Mouse (Mus musculus): ENCODE measurements at regions not wholly inside any gene's neighbourhood (a gene's known extent, or its start where the extent isn't known, plus 50 kb on each side); places are given as distances from the start of the nearest gene placed in this dataset.

DNA sequence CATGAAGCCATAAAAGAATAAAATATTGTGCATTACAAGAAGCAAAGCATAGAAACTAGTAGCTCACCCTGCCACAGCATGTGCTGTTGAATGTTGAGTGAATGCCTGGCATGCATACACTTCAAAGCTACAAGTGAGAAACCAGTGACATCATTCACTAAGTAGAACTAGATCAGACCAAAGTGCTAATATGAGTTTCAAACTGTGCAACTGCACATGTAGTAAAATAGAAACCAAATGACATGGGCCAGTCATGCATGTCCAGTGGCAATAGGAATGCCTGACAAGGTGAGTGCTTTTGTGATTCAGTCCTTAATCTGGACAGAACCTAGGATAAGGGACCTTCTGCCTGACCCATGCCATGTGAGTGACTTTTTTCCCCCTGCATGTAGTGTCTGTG lies 111.3 kb upstream of the Cxxc4 start:
- no peak for DNase-seq

GRCm38 (mm10) chr3:134130412-134130811 lies 105.9 kb upstream of the Cxxc4 start:
- no peak for DNase-seq

DNA sequence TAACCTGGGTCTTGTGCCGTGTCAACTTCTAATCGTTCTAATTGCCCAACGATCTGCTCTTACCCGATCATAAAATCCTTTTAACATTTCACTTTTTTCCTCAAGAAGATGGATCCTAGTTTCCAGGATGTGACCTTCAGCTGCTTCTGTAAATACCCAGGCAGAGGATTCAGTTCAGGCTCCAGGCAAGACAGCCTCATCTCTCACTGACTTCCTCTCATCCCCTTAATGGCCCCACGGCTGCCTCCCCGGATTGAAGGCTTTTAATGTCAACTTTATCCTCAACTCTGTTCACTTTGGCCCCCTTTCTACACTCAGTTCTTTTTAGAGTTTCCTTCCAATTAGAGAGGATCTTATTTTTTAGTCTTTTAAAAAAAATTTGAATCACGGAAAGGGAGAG lies 91.0 kb upstream of the Cxxc4 start:
- no peak for DNase-seq

- DNase-seq: no peak
Observed at GRCm38 (mm10) chr3:134145935-134146334, 90.3 kb upstream of the Cxxc4 start.

DNA sequence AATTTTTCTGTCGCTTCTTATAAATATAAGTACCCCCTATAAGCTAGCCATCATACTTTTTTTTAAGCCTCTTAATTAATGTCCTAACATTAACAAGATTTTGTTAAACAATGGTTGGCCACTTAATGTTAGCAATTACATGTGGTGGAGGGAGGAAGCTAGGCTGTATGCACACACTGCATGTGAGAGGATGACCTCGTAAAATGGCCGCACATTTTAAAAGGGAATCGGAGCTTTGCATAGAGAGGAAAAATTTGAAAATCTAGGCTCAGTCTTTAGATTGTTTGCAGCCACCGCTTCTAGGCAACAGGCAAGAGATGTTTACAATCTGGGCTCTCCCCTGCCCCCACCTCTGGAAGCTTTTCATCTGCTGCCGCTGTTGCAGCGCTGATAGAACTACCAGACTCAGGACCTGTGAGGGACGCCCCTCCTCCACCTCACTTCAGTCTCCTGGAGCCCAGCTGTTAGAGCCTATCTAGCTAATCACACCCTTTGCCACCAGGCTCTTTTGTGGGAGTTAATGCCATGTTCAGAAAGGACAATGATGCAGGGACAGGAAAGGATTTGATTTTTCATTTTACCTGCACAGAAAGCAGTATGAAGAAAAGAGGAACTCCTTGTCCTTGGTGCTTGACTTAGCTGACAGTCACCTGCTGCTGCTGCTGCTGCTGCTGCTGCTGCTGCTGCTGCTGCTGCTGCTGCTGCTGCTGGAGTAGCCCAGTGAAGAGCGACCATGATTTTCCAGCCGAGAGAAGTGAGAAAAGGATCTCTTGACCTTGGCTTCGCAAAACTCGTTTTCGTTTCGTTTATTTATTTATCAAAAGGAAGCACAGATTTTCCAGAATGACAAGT lies 89.7 kb upstream of the Cxxc4 start:
- no peak for DNase-seq

DNA sequence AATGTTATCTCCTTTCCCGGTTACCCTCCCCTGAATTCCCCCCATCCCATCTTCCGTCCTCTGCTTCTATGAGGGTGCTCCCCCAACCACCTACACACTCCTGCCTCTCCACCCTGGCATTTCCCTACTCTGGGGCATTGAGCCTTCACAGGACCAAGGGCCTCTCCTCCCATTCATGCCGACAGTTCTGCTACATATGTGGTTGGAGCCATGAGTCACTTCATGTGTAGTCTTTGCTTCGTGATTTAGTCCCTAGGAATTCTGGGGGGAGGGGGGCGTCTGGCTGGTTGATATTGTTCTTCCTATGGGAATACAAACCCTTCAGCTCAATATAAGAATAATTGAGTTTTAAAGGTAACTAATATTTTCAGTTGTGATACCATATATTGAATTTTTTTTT lies 74.0 kb upstream of the Cxxc4 start:
- DNase-seq: no peak

- DNase-seq: no peak
Observed at GRCm38 (mm10) chr3:134169922-134170321, 66.4 kb upstream of the Cxxc4 start.

DNA sequence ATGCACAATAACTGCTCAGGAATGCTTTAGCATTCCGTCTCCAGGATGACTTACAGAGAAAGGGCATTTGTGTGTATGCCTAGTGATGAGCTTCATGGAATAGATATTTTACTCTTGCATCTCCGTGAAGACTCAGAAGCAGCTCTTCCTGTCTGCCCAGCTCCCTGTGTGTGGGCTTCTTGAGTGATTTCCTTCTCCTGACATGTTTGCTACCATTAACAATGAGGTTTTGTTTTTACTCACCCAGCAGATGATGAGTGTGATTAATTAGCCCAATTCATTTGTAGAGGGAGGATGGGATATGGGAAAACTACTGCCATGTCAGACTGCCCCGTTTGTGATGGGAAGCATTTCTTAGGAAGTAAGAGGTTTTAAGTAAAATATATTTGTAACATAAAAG lies 63.9 kb upstream of the Cxxc4 start:
- DNase-seq: no peak

DNA sequence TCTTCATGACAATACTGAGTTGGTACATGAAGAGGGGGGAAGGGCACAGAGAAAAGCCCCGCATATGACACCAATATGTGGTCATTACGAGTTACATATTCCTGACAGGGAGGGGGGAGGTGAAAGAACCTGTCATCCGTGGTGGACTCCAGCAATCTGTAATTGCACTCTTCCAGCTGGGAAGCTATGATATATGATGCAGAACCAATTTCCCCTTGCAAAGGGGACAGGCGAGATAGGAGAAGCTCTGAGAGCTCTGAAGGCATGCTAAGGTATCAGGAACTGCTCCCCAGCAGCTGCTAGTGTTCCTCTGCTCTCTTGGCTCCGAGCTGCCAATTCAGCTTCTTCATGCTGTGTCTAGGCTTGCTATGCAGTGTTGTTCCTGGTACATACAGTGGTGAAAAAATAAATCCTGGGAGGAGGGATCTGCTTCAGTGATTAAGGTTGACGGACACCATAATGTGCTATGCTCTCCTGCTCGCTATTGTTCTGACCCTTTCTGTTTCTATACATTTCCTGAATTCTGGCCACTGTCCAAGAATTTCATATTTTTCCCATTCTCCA lies 57.7 kb upstream of the Cxxc4 start:
- no peak for DNase-seq

DNA sequence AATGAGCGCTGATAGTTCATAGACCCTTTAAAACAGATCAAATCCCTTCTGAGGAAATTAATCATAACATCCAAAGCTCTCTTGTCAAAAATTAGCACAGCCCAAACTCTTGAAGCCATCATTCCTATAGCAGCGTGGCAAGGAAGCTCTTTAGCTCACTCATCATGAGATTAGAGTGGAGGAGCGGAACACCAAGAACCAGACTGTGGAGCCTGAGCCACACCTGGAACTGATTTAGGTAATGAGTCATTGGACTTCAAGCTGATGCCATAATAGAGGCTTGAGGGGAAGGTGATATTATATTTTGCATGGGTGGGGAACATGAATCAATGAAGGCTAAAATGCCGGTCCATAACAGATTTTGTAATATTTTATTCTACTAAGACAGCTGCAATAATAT lies 52.2 kb upstream of the Cxxc4 start:
- no peak for DNase-seq

Measured in cerebellum, postnatal 36 days (tissue).